Comparison of ENCODE assay signal across 9 mouse cellular contexts in the genomic region with DNA sequence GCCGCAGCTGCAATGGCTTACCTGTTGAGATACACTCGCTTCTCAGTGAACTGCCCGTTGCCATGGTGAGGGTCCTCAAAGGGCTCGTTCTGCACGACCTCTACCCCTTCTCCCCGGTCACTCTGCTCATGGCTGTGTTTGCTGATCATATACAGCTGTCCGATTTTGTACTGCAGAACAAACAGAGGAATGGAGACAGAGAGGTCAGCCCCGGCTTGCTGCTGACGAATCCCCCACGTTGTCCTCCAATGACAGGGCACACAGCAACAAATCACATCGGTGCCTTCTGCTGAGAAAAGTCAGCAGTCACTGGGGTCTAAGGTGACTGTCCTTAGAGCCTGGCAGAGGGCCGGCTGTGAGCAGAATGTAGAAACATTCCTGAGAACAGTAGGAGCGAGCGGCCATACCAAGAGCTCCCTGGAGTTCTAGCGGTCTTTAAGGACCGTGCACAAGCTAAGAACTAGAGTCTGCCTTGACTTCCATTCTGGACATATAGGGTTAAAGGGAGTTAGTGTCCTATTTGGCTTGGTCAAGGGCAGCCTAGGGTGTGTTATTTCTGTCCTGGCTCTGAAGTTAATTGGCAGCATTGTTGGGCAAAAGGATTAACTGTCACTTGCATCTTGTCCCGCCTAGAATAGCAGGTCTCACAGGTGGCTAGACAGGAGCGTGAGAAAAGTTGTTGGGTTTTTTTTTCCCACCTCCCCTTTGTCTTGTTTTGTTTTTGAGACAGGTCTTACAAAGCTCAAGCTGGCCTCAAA.
DNase-seq lines count a peak whose midpoint lies in the region; ATAC-seq and TF ChIP-seq lines count a peak whose summit lies in the region.
"Had no signal": no experiment of that assay in that cellular context is flagged by ENCODE, and none has a peak within 500 bp of the region (broad histone marks: within the 10 kb centered on the region; RNA-seq: fewer than 3 reads in every experiment).

No protein-coding gene starts in this region.

- H3K79me2 ChIP-seq in liver, adult 2 months (ENCODE audit: control insufficient read depth, insufficient read depth, low read length), result peaks cover 15% of the 10 kb centered on the region; the same call in 1 of the 2 replicates

- peak; percentile 29 for DNase-seq in adrenal gland, postnatal 10 days
- no peak for DNase-seq in adrenal gland, postnatal 36 days
- no peak for DNase-seq in lung, postnatal 25 days (ENCODE audit: low spot score)
- DNase-seq in liver, adult 2 months (ENCODE audit: extremely low read depth, low read depth, low spot score), result peak; percentile 53
- no peak for DNase-seq in stomach, postnatal 0 days (ENCODE audit: low spot score)
- DNase-seq: thymus, adult 18-20 months had no signal

- H3K27ac ChIP-seq in lung, embryonic 16.5 days (ENCODE audit: low read length), result peak overlapping the region; percentile 28; the same call in 1 of the 2 replicates
- H3K27ac ChIP-seq in liver, adult 2 months (replicated peaks; ENCODE audit: insufficient read depth, low read depth, low read length), result no peak overlapping the region
- H3K27ac ChIP-seq in stomach, postnatal 0 days (replicated peaks), result no peak overlapping the region
- no peak overlapping the region for H3K27ac ChIP-seq in forebrain, embryonic 15.5 days (replicated peaks)

- H3K4me3 ChIP-seq in lung, embryonic 16.5 days (ENCODE audit: low read length), result no peak overlapping the region
- H3K4me3 ChIP-seq in liver, adult 2 months (ENCODE audit: insufficient read depth, low read depth, low read length), result no peak overlapping the region
- no peak overlapping the region for H3K4me3 ChIP-seq in stomach, postnatal 0 days (ENCODE audit: low read depth, low read length)
- H3K4me3 ChIP-seq in forebrain, embryonic 15.5 days, result no peak overlapping the region

- peak; percentile 76 for ATAC-seq in lung, embryonic 16.5 days (ENCODE audit: low read depth)
- ATAC-seq in stomach, postnatal 0 days (ENCODE audit: low FRiP score, low TSS enrichment), result no peak
- ATAC-seq in forebrain, embryonic 15.5 days (replicated peaks), result no peak
- ATAC-seq in megakaryocyte, adult 5-6 weeks (ENCODE audit: poor library complexity, severe bottlenecking), result no peak

- H3K4me1 ChIP-seq in lung, embryonic 16.5 days (replicated peaks; ENCODE audit: control insufficient read depth, insufficient read depth, low read length), result peaks cover 26% of the 10 kb centered on the region
- peaks cover 17% of the 10 kb centered on the region for H3K4me1 ChIP-seq in liver, adult 2 months (ENCODE audit: control insufficient read depth, insufficient read depth, low read length)
- H3K4me1 ChIP-seq in stomach, postnatal 0 days (replicated peaks; ENCODE audit: control insufficient read depth, insufficient read depth), result 0 out of 2 replicates have a peak, but pooled peaks cover 4% of the 10 kb centered on the region
- H3K4me1 ChIP-seq in forebrain, embryonic 15.5 days, result peaks cover 8% of the 10 kb centered on the region

- no peak overlapping the region for H3K9ac ChIP-seq in lung, embryonic 16.5 days (ENCODE audit: low read length)
- H3K9ac ChIP-seq in liver, adult 2 months (ENCODE audit: low read depth, low read length), result no peak overlapping the region
- no peak overlapping the region for H3K9ac ChIP-seq in stomach, postnatal 0 days (ENCODE audit: low read length)
- no peak overlapping the region for H3K9ac ChIP-seq in forebrain, embryonic 15.5 days (replicated peaks)

- H3K9me3 ChIP-seq in lung, embryonic 16.5 days (ENCODE audit: control insufficient read depth, low read length), result no peaks in the 10 kb centered on the region
- no peaks in the 10 kb centered on the region for H3K9me3 ChIP-seq in stomach, postnatal 0 days (ENCODE audit: control insufficient read depth, low read length)
- H3K9me3 ChIP-seq in forebrain, embryonic 15.5 days, result no peaks in the 10 kb centered on the region

- H3K4me2 ChIP-seq in lung, embryonic 16.5 days (ENCODE audit: low read depth, low read length), result peak overlapping the region; percentile 34
- H3K4me2 ChIP-seq in stomach, postnatal 0 days (replicated peaks; ENCODE audit: low read depth), result peak overlapping the region; percentile 27
- no peak overlapping the region for H3K4me2 ChIP-seq in forebrain, embryonic 15.5 days (replicated peaks)

- no peaks in the 10 kb centered on the region; the same call in 1 of the 2 replicates for H3K36me3 ChIP-seq in lung, embryonic 16.5 days (ENCODE audit: control insufficient read depth, insufficient read depth, low read length)
- H3K36me3 ChIP-seq in liver, adult 2 months (ENCODE audit: control insufficient read depth, insufficient read depth, low read length), result no peaks in the 10 kb centered on the region; the same call in 1 of the 2 replicates
- no peaks in the 10 kb centered on the region for H3K36me3 ChIP-seq in stomach, postnatal 0 days (ENCODE audit: control insufficient read depth, insufficient read depth, low read length)
- H3K36me3 ChIP-seq in forebrain, embryonic 15.5 days, result peaks cover 8% of the 10 kb centered on the region; the same call in 1 of the 2 replicates

- 18% methylated on average over 18 of the region's 18 CpGs for WGBS in lung, embryonic 16.5 days
- 35% methylated on average over 18 of the region's 18 CpGs for WGBS in liver, adult 2 months
- 36% methylated on average over 18 of the region's 18 CpGs for WGBS in stomach, postnatal 0 days
- 52% methylated on average over 18 of the region's 18 CpGs for WGBS in forebrain, embryonic 15.5 days

- TF ChIP-seq EP300 in stomach, postnatal 0 days (optimal IDR thresholded peaks at IDR 0.05), result no peak

- H3K27me3 ChIP-seq in lung, embryonic 16.5 days (ENCODE audit: control insufficient read depth, insufficient read depth, low read depth, low read length), result no peaks in the 10 kb centered on the region
- H3K27me3 ChIP-seq in liver, adult 2 months (ENCODE audit: control insufficient read depth, insufficient read depth, low read length), result no peaks in the 10 kb centered on the region
- no peaks in the 10 kb centered on the region for H3K27me3 ChIP-seq in stomach, postnatal 0 days (ENCODE audit: control insufficient read depth, insufficient read depth, low read length)
- no peaks in the 10 kb centered on the region for H3K27me3 ChIP-seq in forebrain, embryonic 15.5 days

- no peak for TF ChIP-seq POLR2A in liver, adult 2 months (IDR thresholded peaks at IDR 0.05; ENCODE audit: extremely low read depth, insufficient read depth, low read length)

- TF ChIP-seq CTCF in liver, adult 2 months (IDR thresholded peaks at IDR 0.05; ENCODE audit: low read depth, low read length), result no peak
- TF ChIP-seq CTCF in stomach, postnatal 0 days (IDR thresholded peaks at IDR 0.05; ENCODE audit: low read depth), result no peak

Comparison
In these comparisons a context has a peak if more than half of its experiments do, and no peak if none do; other contexts are left out.
1. DNase-seq: peak in adrenal gland, postnatal 10 days (single experiment) and liver, adult 2 months (single experiment); none in adrenal gland, postnatal 36 days (0 of 2), lung, postnatal 25 days (single experiment) and stomach, postnatal 0 days (single experiment).